Mouse (Mus musculus): Measurements from ENCODE around the gene H2afj. TPM values are rescaled to one million over a fixed set of nuclear protein-coding genes. Genes with fewer than 3 reads are reported as not detected.
A peak's percentile ranks its signal among the peaks of the same experiment; 100 is the strongest.

The H2afj gene
- total RNA-seq, 4 experiments from 2014 or later = 41.1 to 66.0 (median 50.4) TPM

GRCm38 (mm10) chr6:136845706-136846480, 37.8 kb downstream of the H2afj start:
- DNase-seq (ENCODE audit: low spot score in 2 of 2) = no peak

- DNase-seq (ENCODE audit: low spot score in 2 of 2) = no peak
These were observed 39.2 kb downstream of the H2afj start for GRCm38 (mm10) chr6:136847267-136847666.

- peak; percentile 43 to 65 for DNase-seq (ENCODE audit: low spot score in 2 of 2)
These were observed 39.7 kb downstream of the H2afj start for GRCm38 (mm10) chr6:136847790-136848189.

- no peak for DNase-seq (ENCODE audit: low spot score in 2 of 2)
These were observed 40.4 kb downstream of the H2afj start for GRCm38 (mm10) chr6:136848399-136848798.

GRCm38 (mm10) chr6:136848971-136849370, 40.9 kb downstream of the H2afj start:
- no peak for DNase-seq (ENCODE audit: low spot score in 2 of 2)

- no peak for DNase-seq (ENCODE audit: low spot score in 2 of 2)
These were observed 42.2 kb downstream of the H2afj start for GRCm38 (mm10) chr6:136850267-136850666.

GRCm38 (mm10) chr6:136852348-136852747, 44.3 kb downstream of the H2afj start:
- no peak for DNase-seq (ENCODE audit: low spot score in 2 of 2)

- no peak for DNase-seq (ENCODE audit: low spot score in 2 of 2)
These were observed 44.7 kb downstream of the H2afj start for GRCm38 (mm10) chr6:136852762-136853161.

GRCm38 (mm10) chr6:136854361-136854781, 46.3 kb downstream of the H2afj start:
- no peak for DNase-seq (ENCODE audit: low spot score in 2 of 2)

GRCm38 (mm10) chr6:136855183-136855582, 47.1 kb downstream of the H2afj start:
- no peak for DNase-seq (ENCODE audit: low spot score in 2 of 2)

GRCm38 (mm10) chr6:136856071-136856636, 48.1 kb downstream of the H2afj start:
- no peak for DNase-seq (ENCODE audit: low spot score in 2 of 2)

GRCm38 (mm10) chr6:136857186-136857872, 49.3 kb downstream of the H2afj start, which contains the start of gene Art4:
Gene Art4, minus strand, starts transcription at chr6:136857733.
- DNase-seq (ENCODE audit: low spot score in 2 of 2) = no peak

GRCm38 (mm10) chr6:136857873-136858260, 49.8 kb downstream of the H2afj start:
- DNase-seq (ENCODE audit: low spot score in 2 of 2) = no peak

- no peak for DNase-seq (ENCODE audit: low spot score in 2 of 2)
These were observed 50.4 kb downstream of the H2afj start for GRCm38 (mm10) chr6:136858420-136858819.

Small RNAs within 50 kb of the gene (microRNA-seq; reads per million reads assigned to microRNA genes)
- 0 reads per million in 2 experiments for gene Gm44364

Other genes with a start within 250 kb of the H2afj start
- under 1 TPM in 1 of 4 experiments, not detected in 3; 0.27 TPM for gene Plbd1, start 146.3 kb upstream of the H2afj start, total RNA-seq (2022)
- gene Gucy2c, start 26.5 kb upstream of the H2afj start, total RNA-seq (2022) = under 1 TPM; 0.41 to 0.76 (median 0.63) TPM
- 10 to 100 TPM in 2 of 4 experiments, 1 to 10 TPM in 2; 9.3 to 12.4 (median 10.3) TPM for gene Hist4h4, start 3.8 kb upstream of the H2afj start, total RNA-seq (2022)
- 1 to 10 TPM; 2.3 to 4.3 (median 3.3) TPM for gene BC049715, start 19.4 kb downstream of the H2afj start, total RNA-seq (2022)
- 100 to 1,000 TPM; 115 to 129 (median 123) TPM for gene Wbp11, start 20.0 kb downstream of the H2afj start, total RNA-seq (2022)
- gene Smco3, start 27.2 kb downstream of the H2afj start, total RNA-seq (2022) = 10 to 100 TPM in 2 of 4 experiments, 1 to 10 TPM in 2; 7.3 to 13.2 (median 10.2) TPM
- gene Art4, start 49.5 kb downstream of the H2afj start, total RNA-seq (2022) = under 1 TPM in 1 of 4 experiments, not detected in 3; 0.13 TPM
- 10 to 100 TPM; 34.6 to 42.2 (median 40.3) TPM for gene Mgp, start 67.6 kb downstream of the H2afj start, total RNA-seq (2022)
- under 1 TPM in 2 of 4 experiments, not detected in 2; 0.54 to 0.79 TPM for gene Erp27, start 113.9 kb downstream of the H2afj start, total RNA-seq (2022)
- 1 to 10 TPM in 2 of 4 experiments, under 1 TPM in 2; 0.52 to 2.0 (median 0.88) TPM for gene Pde6h, start 115.6 kb downstream of the H2afj start, total RNA-seq (2022)
- gene Arhgdib, start 133.7 kb downstream of the H2afj start, total RNA-seq (2022) = 10 to 100 TPM in 3 of 4 experiments, 1 to 10 TPM in 1; 9.9 to 23.4 (median 17.1) TPM

Measured in layer of hippocampus, adult 8-10 months (tissue).